Mouse (Mus musculus): ENCODE data around the gene Dcaf5.
A peak's percentile ranks its signal among the peaks of the same experiment; 100 is the strongest.

Dcaf5 gene

DNA sequence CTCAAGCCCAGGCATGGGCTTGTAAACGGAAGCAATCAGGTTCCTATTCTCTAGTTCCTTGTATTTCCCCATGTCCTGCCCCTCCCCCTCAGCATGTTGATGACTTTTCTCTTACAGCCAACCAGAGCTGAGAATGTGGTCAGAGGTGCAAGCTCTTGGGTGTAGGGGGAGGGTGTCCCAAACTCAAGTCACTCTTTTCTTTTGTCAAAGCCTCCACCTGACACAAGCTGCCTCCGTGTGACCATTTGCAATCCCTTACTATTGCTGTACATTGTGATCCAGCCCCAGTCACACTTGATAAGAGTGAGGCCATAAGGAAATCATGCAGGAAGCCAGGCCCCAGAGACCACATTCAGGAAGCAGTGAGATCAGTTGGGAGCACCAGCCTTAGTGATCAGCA is 104.8 kb downstream of the Dcaf5 start:
- DNase-seq: peak; percentile 35

DNA sequence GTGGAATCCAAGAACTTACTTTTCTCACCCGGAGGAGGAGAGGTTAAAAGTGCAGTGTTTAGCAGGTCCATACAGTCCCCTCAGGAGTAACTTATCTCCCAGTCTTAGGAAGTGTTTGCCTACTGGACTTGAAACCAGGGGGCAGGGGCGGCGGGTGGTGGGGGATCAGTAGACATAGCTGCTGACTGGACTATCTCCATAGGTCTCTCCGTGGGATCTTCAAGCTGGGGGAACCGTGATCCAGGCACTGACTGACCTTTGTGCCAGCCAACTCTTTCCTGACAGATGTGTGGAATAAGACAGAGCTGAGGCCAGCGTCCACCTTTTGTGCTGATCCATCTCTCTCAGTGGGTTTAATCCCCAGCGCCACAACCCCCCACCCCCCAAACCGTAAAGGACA is 105.6 kb downstream of the Dcaf5 start:
- no peak for DNase-seq

DNA sequence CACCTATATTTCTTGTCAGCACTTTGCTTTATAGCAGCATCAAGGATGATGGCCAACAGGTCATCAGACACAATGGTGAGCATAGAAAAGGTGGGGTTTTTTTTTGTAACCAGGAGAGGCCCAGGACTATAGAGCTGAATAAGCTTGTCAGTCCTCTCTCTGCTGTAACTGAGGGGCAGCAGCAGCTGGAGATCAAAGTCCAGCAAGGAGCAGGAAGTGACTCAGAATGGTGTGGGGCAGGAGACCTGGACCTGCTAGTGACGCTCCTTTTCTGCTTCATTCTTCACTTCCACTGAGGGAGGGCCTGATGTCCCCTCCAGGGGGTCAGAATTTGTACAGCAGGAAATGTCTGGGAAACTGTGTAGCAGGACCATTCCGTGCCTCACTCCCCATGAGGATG is 106.8 kb downstream of the Dcaf5 start:
- DNase-seq: no peak

DNA sequence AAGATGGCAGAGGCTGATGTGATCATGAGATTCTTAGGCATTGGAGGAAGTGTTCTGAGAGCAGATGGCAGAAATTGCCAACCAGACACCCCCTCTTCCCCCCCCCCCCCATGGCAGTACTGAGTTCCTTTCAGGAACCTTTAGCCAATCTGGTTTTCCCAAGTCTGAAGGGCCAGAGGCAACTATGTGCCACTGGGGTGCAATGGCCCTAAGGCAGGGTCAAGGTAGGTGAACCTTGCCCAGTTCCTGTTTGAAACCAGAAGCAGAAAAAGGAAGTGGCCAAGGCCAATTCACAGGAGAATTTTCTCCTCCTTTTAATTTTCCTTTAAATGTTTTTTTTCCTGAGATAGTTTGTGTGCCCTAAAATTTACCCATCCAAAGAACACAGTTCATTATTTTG is 110.4 kb downstream of the Dcaf5 start:
- no peak for DNase-seq

DNA sequence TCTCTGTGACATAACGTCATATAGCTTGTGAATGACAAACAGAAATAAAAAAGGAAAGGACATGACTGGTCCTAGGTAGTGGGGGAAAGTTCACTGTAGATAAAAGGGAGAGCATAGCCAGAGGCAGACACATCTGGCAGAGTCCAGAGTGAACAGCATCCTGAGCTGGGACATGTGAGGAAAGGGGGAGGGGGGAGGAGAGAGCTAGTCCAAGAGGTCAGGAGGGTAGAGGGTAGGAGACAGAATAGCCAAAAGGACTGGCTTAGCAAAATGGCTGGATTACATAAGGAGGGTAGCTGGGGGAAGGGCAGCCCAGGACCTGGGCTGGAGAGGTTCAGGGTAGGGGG is 111.6 kb downstream of the Dcaf5 start:
- DNase-seq: no peak

DNA sequence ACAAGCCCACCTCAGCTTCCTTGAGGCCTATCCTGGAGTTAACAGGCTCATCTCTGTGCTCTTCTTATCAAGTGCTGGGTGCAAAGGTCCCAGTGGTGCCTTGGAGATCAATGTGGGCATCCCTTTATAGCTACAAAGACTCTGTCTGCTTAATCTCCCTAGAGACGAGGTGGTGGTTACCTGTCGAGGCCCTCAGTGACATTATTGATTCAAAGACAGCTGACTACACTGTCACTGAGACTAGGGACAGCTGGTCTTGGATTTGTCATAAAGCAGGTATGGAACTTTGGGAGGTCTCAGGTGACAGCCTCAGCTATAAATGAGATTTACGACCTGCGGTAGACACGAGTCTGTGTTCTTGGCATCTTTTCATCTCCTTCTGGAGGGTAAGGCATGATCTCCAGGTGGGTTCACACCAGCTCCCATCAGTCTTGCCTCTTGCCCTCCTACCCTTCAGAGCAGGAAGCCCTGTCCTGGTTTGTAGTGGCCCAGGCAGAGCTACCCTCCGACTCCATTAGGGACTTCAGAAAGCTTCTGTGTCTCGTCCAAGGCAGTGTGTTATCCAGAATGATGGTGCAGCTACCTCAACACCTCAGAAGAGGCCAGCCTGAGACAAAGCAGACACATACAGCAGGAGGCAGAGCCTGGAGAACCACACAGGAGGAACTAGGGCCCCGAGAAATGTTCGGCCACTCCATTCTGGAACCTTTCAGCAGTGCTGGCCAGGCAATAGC is 112.2 kb downstream of the Dcaf5 start:
- no peak for DNase-seq

DNA sequence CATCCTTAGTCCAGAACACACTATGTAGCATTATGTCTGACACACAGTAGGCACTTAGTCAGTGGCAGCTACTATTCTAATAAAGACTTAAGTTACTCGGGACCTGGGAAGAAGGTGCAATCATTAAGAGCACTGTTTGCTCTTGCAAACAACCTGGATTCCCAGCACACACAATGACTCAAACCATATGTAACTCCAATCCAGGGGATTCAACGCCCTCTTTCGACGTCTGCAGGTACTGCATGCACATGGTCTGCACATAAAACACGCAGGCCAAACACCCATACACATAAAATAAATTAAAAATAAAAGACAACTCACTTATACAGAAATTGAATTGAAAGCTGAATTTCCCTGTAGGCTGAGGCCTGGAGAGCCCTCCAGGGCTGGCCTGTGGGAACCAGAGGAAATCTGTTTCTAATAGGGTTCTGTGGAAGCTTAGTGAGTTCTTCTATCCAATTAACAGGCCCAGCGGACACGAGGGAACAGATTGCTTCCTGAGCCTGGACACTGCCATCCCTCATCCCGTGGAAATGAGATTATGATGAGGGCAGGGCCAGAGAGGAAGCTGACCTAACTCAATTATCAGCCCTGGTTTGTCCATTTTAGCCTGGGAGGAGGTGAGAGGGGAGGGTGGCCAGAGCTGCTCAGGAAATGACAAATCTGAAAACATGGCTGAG is 112.9 kb downstream of the Dcaf5 start:
- DNase-seq: peak; percentile 30

DNA sequence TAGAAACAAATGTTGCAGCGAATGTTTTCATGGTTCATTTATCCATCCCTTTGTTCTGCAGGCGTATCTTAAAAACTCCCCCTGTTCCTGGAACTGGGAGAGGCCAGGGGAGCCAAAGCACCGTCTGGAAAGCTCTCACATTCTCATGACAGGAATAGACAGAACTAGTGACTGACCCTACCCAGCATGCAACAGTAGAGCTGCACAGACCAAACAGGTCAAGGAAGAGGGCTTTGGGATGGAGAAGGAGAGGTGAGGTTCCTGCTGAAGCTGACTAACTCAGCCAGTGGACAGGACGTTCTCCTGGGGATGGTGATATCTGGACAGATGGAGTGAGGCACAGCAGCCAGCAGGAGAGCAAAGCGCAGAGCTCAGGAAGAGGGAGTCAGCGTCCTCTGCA is 113.9 kb downstream of the Dcaf5 start:
- no peak for DNase-seq

DNA sequence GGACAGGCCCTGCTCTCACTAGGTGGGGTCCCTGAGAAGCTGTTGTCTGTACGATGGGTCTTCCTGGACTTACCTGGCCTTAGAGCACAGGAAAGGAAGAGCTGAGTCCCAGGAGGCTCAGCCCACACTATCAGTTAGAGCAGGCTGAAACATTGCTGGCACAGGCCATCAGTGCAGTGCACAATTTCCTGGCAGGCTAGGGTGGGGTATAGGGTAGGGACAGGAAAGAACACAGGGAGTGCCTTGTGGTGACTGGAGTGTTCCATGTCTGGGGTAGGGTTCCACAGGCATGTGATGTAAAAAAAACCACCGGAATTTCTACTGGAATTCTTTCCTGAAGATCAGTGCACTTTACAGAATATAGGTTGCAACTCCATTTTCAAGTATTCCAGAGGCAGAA is 117.3 kb downstream of the Dcaf5 start:
- peak; percentile 62 for DNase-seq

DNA sequence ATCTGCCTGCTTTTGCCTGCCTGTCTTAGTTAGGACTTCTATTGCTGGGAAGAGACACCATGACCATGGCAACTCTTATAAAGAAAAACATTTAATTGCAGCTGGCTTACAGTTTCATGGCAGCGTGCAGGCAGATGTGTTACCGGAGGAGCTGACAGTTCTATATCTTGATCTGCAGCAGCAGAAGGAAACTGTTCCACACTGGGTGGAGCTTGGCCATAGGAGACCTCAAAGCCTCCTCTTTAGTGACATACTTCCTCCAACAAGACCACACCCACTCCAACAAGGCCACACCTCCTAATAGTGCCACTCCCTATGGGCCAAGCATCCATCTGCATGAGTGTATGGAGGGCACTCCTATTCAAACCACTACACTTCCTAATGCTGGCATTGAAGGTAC is 121.1 kb downstream of the Dcaf5 start:
- no peak for DNase-seq

DNA sequence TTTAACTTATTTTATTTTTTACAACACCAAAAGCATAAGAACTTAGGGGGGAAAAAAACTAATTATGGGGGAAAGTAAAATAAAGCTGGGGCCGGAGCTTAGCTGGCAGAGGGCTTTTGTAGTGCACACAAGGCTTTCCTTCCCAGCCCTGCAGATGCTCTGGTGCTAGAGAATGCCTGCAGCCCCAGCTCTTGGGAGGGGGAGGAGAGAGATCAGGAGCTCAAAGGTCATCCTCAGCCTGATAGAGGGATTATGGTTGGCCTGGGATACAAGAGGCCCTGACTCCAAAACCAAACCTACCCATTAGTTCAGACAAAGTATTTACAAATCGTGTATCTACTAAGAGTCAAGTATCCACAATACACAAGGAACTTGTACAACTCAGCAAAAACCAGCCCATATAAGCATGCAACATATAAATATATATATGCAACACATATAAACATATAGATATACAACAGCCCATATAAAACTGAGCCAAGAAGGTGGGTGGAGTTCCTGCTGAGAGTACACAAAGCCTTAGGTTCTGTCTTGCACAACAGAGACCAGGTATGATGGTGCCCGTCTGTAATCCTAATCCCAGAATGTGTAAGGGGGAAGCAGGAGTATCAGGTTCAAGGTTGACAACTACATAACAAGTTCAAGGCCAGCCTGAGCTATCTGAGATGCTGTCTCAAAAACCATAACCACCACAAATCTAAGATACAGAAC is 124.3 kb downstream of the Dcaf5 start:
- no peak for DNase-seq

DNA sequence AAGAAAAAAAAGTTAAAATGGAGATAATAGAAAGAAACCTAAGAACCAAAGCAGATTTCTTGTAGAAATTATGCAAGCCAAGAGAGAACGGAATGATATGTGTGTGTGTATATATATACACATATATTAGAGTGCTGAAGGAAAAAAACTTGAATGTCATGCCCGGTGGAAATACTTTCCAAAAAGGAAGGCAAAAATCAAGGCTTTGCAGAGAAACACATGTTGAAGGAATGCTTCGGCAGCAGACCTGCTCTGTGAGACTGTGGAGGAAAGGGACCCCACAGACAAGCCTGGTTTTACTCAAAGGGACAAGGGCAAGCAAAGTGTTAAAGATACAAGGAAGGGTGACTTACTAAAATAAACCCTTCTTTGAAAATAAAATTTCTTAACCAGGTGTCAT is 128.8 kb downstream of the Dcaf5 start:
- no peak for DNase-seq

DNA sequence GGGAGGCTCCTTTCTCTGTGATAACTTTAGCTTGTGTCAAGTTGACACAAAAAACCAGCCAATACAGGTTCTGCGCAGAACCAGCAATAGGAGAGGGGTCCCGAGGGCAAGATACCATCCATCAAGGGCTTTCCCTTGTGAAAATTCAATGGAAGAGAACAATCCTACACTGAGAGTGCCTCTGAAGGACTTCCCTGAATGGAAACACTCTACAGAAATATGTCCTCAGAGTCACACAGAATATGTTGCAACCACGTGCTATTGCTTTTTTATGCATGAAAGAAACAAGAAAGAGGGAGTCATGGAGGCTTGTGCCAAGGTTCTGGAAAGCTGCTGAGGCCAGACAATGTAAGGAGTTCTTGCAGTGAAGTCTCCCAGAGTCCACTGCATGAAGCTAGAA is 131.9 kb downstream of the Dcaf5 start:
- DNase-seq: no peak

DNA sequence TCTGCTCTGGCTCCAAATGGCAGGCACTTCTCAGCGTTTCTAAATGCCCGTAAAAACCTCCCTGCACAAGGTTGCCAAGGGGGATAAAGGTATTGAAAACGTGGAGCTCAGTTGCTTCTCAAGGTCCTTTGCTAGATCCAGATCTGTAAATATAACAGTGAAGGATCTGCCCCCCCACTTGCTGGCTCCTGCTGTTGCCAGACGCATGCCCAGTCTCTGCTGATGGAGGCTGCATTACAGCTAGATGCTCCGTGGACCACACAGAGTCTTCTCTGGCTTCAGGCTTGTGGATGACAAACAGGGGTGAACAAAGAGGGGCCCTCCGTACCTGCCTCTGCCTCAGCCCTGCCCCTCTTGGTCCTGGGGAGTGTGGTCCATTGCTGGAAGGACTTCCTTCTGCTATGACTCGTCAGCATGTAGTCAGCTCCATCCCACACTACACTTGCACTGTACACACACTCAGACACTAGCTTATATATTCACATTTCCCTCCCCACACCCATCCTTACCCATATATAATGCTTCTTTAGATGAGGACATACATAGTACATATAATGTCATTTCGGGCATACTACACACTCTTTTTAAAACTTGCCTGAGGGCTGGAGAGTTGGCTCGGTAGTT is 135.5 kb downstream of the Dcaf5 start:
- DNase-seq: no peak

DNA sequence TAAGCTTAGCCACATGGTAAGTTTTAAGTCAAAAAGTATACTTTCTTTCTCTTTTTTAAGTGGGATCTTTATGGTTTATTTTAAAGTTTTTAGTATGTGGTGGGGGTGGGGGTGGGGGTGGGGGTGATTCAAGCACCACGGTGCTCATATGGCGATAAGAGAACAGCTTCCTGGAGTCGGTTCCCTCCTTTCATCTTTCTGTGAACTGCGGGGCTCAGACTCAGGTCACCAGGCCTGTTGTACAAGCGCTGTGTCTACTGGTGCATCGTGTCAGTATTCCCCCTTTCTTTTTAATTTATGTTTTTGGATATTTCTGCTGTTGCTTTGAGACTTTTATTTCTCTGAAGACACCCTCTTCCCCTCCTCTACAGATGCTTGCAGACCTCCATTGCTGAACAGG is 137.7 kb downstream of the Dcaf5 start:
- no peak for DNase-seq

DNA sequence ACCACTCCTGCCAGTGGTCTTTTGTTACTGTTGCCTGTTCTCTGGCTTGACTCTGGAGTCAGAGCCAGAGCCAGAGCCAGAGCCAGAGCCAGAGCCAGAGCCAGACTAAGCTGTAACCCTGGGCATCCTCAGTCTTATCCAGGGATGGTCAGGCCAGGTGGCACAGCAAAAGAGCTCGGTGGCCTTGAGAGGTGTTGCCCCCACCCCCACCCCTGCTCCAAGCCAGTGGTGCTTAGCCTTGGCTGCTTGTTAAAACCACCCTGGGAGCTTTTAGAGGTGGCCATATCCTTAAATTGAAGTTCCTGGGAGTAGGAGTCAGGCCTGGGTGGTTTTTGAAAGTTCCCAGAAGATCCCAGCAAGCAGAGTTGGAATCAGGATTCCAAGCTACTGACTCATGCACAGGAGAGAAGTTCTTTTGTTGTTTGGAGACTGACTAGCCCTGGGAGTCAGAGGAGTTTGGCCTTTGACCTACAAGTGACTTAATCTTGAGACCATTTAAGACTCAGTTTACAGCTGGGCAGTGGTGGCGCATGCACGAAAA is 144.4 kb downstream of the Dcaf5 start:
- no peak for DNase-seq

DNA sequence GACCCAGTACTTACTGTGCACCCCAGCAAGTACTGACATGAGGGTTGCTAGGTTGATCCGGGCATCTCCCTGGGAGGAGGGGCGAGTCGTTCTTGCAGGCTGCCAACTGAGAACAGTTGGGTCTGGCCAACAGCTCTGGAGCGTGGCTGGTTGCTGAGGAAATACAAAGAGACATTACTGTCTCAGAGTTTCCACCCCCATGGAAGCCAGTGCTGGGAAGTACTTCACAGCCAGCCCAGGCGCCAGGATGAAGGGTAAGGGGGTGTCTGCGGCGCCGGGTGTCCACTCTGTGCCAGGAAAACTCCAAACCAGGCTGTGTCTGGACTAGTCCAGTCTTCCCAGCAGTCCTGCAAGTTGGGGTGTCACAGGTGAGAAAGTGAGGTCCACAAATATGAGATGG is 145.4 kb downstream of the Dcaf5 start:
- peak; percentile 71 for DNase-seq

DNA sequence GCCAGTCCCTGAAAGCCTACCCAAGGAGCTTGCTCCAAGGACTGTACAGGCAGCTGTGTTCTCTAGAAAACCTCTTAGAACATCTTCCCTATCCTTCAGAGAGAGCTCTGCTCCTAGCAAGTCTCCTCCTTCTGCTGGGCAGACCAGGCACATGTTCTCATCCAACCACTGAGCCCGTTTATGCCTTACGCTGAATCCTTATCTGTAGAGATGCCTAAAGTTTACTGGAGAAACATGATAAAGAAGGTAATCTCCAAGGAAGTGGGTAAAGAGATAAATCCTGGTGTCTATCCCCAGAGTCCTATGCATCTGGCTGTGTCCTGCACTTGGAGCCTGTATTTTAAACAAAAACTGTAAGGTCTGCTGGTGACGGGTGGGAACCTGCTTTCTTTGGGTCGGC is 145.9 kb downstream of the Dcaf5 start:
- no peak for DNase-seq

DNA sequence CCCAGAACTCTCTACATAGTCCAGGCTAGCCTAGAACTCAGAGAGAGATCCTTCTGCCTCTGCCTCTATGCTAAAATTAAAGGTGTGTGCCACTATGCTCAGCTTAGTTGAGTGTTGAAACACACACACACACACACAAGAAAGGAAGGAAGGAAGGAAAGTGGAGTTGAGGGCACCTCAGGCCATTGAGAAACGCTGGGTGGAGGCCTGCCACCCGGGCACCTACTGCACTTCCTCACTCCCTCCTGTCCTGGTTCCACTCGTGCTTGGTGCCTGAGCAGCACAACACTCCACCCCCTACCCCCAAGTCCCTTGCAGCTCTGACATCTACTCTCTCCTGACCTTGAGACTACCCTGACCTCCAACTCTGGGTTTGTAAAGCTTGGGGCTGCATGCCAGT is 146.7 kb downstream of the Dcaf5 start:
- DNase-seq: no peak

DNA sequence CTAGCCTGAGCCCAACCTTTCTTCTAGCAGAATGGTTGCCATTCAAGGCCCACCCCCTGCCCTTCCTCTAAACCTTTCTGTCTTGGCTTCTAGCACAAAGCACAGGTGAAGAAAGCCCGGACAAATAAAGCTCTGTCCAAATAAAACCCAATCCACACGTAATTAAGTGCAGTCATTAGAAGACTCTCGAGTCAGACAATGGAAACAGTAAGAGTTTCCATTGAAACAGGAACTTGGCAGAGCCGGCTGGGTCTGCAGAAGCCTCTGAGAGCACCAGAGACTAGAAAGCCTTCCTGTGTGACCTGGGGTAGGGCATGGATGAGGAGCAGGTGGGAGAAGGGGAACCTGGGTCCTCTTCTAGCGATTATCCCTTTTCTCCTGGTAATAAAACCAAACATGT is 150.5 kb downstream of the Dcaf5 start:
- no peak for DNase-seq

Data from lung, postnatal 10 days (tissue).